Mouse (Mus musculus): ENCODE results near the gene Lekr1. TPM values are rescaled to one million over a fixed set of nuclear protein-coding genes. Genes with fewer than 3 reads are reported as not detected.

The Lekr1 gene
- total and polyA plus RNA-seq, 3 experiments: 1.8 to 2.5 TPM; not detected in 1

GRCm38 (mm10) chr3:65658081-65658612 lies 7.9 kb upstream of the Lekr1 start:
- H3K9ac ChIP-seq (ENCODE audit: control insufficient read depth, low read depth, low read length, poor library complexity, severe bottlenecking): peak overlapping the region; percentile 68; the same call in 1 of the 2 replicates
- TF ChIP-seq CTCF (IDR thresholded peaks at IDR 0.05 in 2 of 3, conservative IDR thresholded peaks at IDR 0.05 in 1 of 3; ENCODE audit: control insufficient read depth in 1 of 3, insufficient read depth in 1 of 3, low read depth in 2 of 3, low read length in 3 of 3, poor library complexity in 1 of 3, severe bottlenecking in 1 of 3) (no peak), RAD21 (IDR thresholded peaks at IDR 0.05; ENCODE audit: low read depth, low read length) (no peak), E2F4 (IDR thresholded peaks at IDR 0.05; ENCODE audit: borderline replicate concordance, low read depth, low read length) (no peak), GATA1 (IDR thresholded peaks at IDR 0.05; ENCODE audit: low read depth, low read length) (no peak), EP300 (IDR thresholded peaks at IDR 0.05; ENCODE audit: low read depth in 1 of 2, low read length in 2 of 2) (no peak), POLR2AphosphoS5 (IDR thresholded peaks at IDR 0.05; ENCODE audit: borderline replicate concordance, low read depth, low read length) (no peak), TAL1 (IDR thresholded peaks at IDR 0.05; ENCODE audit: low read length) (no peak), GABPA (IDR thresholded peaks at IDR 0.05; ENCODE audit: low read depth, low read length) (no peak), TCF12 (IDR thresholded peaks at IDR 0.05; ENCODE audit: low read depth, low read length) (no peak), USF1 (IDR thresholded peaks at IDR 0.05; ENCODE audit: low read depth, low read length) (no peak), BHLHE40 (IDR thresholded peaks at IDR 0.05; ENCODE audit: borderline replicate concordance, low read depth, low read length) (no peak), NELFE (IDR thresholded peaks at IDR 0.05; ENCODE audit: low read depth, low read length) (no peak), CHD1 (IDR thresholded peaks at IDR 0.05; ENCODE audit: low read depth, low read length) (no peak), POLR2AphosphoS2 (IDR thresholded peaks at IDR 0.05; ENCODE audit: low read length) (no peak), RCOR1 (IDR thresholded peaks at IDR 0.05; ENCODE audit: low read depth, low read length) (no peak)
- no peak overlapping the region for H3K27ac ChIP-seq (ENCODE audit: control insufficient read depth, low read depth, low read length)
- H3K36me3 ChIP-seq (ENCODE audit: control insufficient read depth in 1 of 2, insufficient read depth in 2 of 2, low read length in 2 of 2): peaks cover 0 to 4% of the 10 kb centered on the region in 2 experiments; a peak in 2 of 4 replicates
- peaks cover 0 to 2% of the 10 kb centered on the region in 2 experiments; a peak in 2 of 4 replicates for H3K27me3 ChIP-seq (ENCODE audit: control insufficient read depth in 1 of 2, insufficient read depth in 2 of 2, low read length in 2 of 2)
- no peaks in the 10 kb centered on the region; the same call in 1 of the 2 replicates for H3K79me2 ChIP-seq (ENCODE audit: control insufficient read depth, insufficient read depth, low read length, poor library complexity)
- peak overlapping the region; percentile 75 to 79 for H3K4me3 ChIP-seq (ENCODE audit: control insufficient read depth in 1 of 2, insufficient read depth in 1 of 2, low read depth in 2 of 2, low read length in 2 of 2)
- no peaks in the 10 kb centered on the region; a peak in 1 of 4 replicates for H3K4me1 ChIP-seq (ENCODE audit: control insufficient read depth in 1 of 2, insufficient read depth in 2 of 2, low read length in 2 of 2)
- peak; percentile 12 for DNase-seq (ENCODE audit: low read depth, low spot score)
- no peaks in the 10 kb centered on the region for H3K9me3 ChIP-seq (replicated peaks; ENCODE audit: insufficient read depth, low read length)

GRCm38 (mm10) chr3:65658721-65659619 lies 7.1 kb upstream of the Lekr1 start:
- Histone ChIP-seq H3K9ac (ENCODE audit: control insufficient read depth, low read depth, low read length, poor library complexity, severe bottlenecking) (peak overlapping the region; percentile 68), H3K9me3 (replicated peaks; ENCODE audit: insufficient read depth, low read length) (no peaks in the 10 kb centered on the region), H3K79me2 (ENCODE audit: control insufficient read depth, insufficient read depth, low read length, poor library complexity) (no peaks in the 10 kb centered on the region; the same call in 1 of the 2 replicates), H3K27me3 (ENCODE audit: control insufficient read depth in 1 of 2, insufficient read depth in 2 of 2, low read length in 2 of 2) (peaks cover 0 to 2% of the 10 kb centered on the region in 2 experiments; a peak in 2 of 4 replicates), H3K36me3 (ENCODE audit: control insufficient read depth in 1 of 2, insufficient read depth in 2 of 2, low read length in 2 of 2) (peaks cover 0 to 4% of the 10 kb centered on the region in 2 experiments; a peak in 2 of 4 replicates), H3K4me3 (ENCODE audit: control insufficient read depth in 1 of 2, insufficient read depth in 1 of 2, low read depth in 2 of 2, low read length in 2 of 2) (peak overlapping the region; percentile 75 to 79), H3K27ac (ENCODE audit: control insufficient read depth, low read depth, low read length) (no peak overlapping the region), H3K4me1 (ENCODE audit: control insufficient read depth in 1 of 2, insufficient read depth in 2 of 2, low read length in 2 of 2) (no peaks in the 10 kb centered on the region; a peak in 1 of 4 replicates)
- peak; percentile 84 for DNase-seq (ENCODE audit: low read depth, low spot score)
- TF ChIP-seq GABPA (IDR thresholded peaks at IDR 0.05; ENCODE audit: low read depth, low read length): no peak; the same call in 1 of the 2 replicates
- TF ChIP-seq MXI1 (IDR thresholded peaks at IDR 0.05; ENCODE audit: low read depth, low read length): peak; percentile 82
- no peak for TF ChIP-seq GATA1 (IDR thresholded peaks at IDR 0.05; ENCODE audit: low read depth, low read length)
- TF ChIP-seq TCF12 (IDR thresholded peaks at IDR 0.05; ENCODE audit: low read depth, low read length): peak; percentile 30; the same call in 1 of the 2 replicates
- TF ChIP-seq USF2 (IDR thresholded peaks at IDR 0.05; ENCODE audit: borderline replicate concordance in 1 of 2, insufficient read depth in 1 of 2, low read depth in 1 of 2, low read length in 2 of 2): no peak
- peak; percentile 33 to 54; a peak in 2 of 4 replicates for TF ChIP-seq POLR2A (IDR thresholded peaks at IDR 0.05; ENCODE audit: control insufficient read depth in 1 of 2, insufficient read depth in 1 of 2, low read depth in 1 of 2, low read length in 2 of 2, poor library complexity in 1 of 2)
- TF ChIP-seq EP300 (IDR thresholded peaks at IDR 0.05; ENCODE audit: low read depth in 1 of 2, low read length in 2 of 2): no peak
- no peak for TF ChIP-seq TAL1 (IDR thresholded peaks at IDR 0.05; ENCODE audit: low read length)
- no peak for TF ChIP-seq JUND (IDR thresholded peaks at IDR 0.05; ENCODE audit: low read depth, low read length)
- TF ChIP-seq ZC3H11A (IDR thresholded peaks at IDR 0.05; ENCODE audit: low read depth, low read length): no peak
- no peak for TF ChIP-seq NELFE (IDR thresholded peaks at IDR 0.05; ENCODE audit: low read depth, low read length)
- TF ChIP-seq MYC (IDR thresholded peaks at IDR 0.05; ENCODE audit: low read depth, low read length): peak; percentile 63; the same call in 1 of the 2 replicates
- no peak for TF ChIP-seq MYB (IDR thresholded peaks at IDR 0.05; ENCODE audit: low read depth, low read length)
- TF ChIP-seq ZKSCAN1 (IDR thresholded peaks at IDR 0.05; ENCODE audit: low read depth, low read length): no peak
- TF ChIP-seq E2F4 (IDR thresholded peaks at IDR 0.05; ENCODE audit: borderline replicate concordance, low read depth, low read length): no peak
- TF ChIP-seq MAFK (IDR thresholded peaks at IDR 0.05; ENCODE audit: borderline replicate concordance, low read depth, low read length): no peak
- TF ChIP-seq POLR2AphosphoS5 (IDR thresholded peaks at IDR 0.05; ENCODE audit: borderline replicate concordance, low read depth, low read length): no peak
- no peak for TF ChIP-seq RAD21 (IDR thresholded peaks at IDR 0.05; ENCODE audit: low read depth, low read length)
- no peak for TF ChIP-seq SMC3 (IDR thresholded peaks at IDR 0.05; ENCODE audit: low read depth, low read length)
- no peak for TF ChIP-seq CHD2 (IDR thresholded peaks at IDR 0.05; ENCODE audit: low read length)
- no peak for TF ChIP-seq KAT2A (conservative IDR thresholded peaks at IDR 0.05; ENCODE audit: low read depth, low read length)

Data from MEL (cell line).